Mouse (Mus musculus) kidney, adult 2 months (tissue): ENCODE measurements around the gene Ppm1h.

Source experiments
- CTCF ChIP-seq: fragments of 200-500 bp; conservative IDR thresholded peaks from 2 replicates; pipeline ENCODE4 v1.5.1; 2011; ENCODE audit warnings: low read depth, mild to moderate bottlenecking, control low read depth, low read length, moderate library complexity, mixed read lengths; ENCODE audit not compliant: insufficient read depth, insufficient read length
- POLR2A ChIP-seq: fragments of 200-500 bp; IDR thresholded peaks from one replicate; pipeline ENCODE4 v1.6.1; 2011; ENCODE audit warnings: low read depth, low read length, control low read depth

GRCm38 (mm10) chr10:122753924-122754307 is 75.4 kb downstream of the Ppm1h start:
- TF ChIP-seq CTCF = no peak
- no peak for TF ChIP-seq POLR2A
